Mouse (Mus musculus) liver, embryonic 15.5 days (tissue): ENCODE data around the gene Gata1. TPM values are rescaled to one million over a fixed set of nuclear protein-coding genes. Genes with fewer than 3 reads are reported as not detected.

Experiments
- ATAC-seq: fragments of 200-750 bp; cut with Nextera tagmentation; 2 replicates; pipeline ENCODE4 v1.8.0; 2017; ENCODE audit warnings: moderate number of reproducible peaks, mild to moderate bottlenecking, moderate library complexity; ENCODE audit not compliant: insufficient read depth
- H3K27ac ChIP-seq: fragments of 300-500 bp; sonication (generic); replicated peaks from 2 replicates; pipeline ENCODE4 v1.5.1; 2015; ENCODE audit warnings: mild to moderate bottlenecking, inconsistent platforms
- H3K27me3 ChIP-seq: fragments of 300-500 bp; sonication (generic); 2 replicates; pipeline ENCODE4 v1.6.1; 2015; ENCODE audit warnings: mild to moderate bottlenecking, inconsistent platforms
- H3K36me3 ChIP-seq: fragments of 300-500 bp; sonication (generic); replicated peaks from 2 replicates; pipeline ENCODE4 v1.6.1; 2015; ENCODE audit warnings: moderate library complexity, mild to moderate bottlenecking, inconsistent platforms
- H3K4me1 ChIP-seq: fragments of 300-500 bp; sonication (generic); replicated peaks from 2 replicates; pipeline ENCODE4 v1.6.1; 2015; ENCODE audit warnings: inconsistent platforms
- H3K4me2 ChIP-seq: fragments of 300-500 bp; sonication (generic); 2 replicates; pipeline ENCODE4 v1.6.1; 2015; ENCODE audit warnings: moderate library complexity, mild to moderate bottlenecking, inconsistent platforms
- H3K4me3 ChIP-seq: fragments of 300-500 bp; sonication (generic); replicated peaks from 2 replicates; pipeline ENCODE4 v1.5.1; 2015; ENCODE audit warnings: mild to moderate bottlenecking, inconsistent platforms
- H3K9ac ChIP-seq: fragments of 300-500 bp; sonication (generic); 2 replicates; pipeline ENCODE4 v1.6.1; 2015; ENCODE audit warnings: moderate library complexity, mild to moderate bottlenecking, inconsistent platforms
- H3K9me3 ChIP-seq: fragments of 300-500 bp; sonication (generic); replicated peaks from 2 replicates; pipeline ENCODE4 v1.6.1; 2016; ENCODE audit warnings: inconsistent platforms
- WGBS: fragments of 180-500 bp; shearing (Covaris S2); methylation state at CpG from one replicate; pipeline ENCODE4 v1.1.7; 2015; ENCODE audit warnings: mixed read lengths; ENCODE audit not compliant: insufficient replicate concordance; 5-methylcytosine and 5-hydroxymethylcytosine counted together
- polyA plus RNA-seq: library from polyadenylated mRNA; unstranded; fragments of >200 nt; fragmentation: Nextera tagmentation; extraction: Ambion mirVana; gene quantifications from 2 replicates; pipeline ENCODE4 v1.2.1, GENCODE M21; 2015

Gata1 gene
- polyA plus RNA-seq, 1 experiment from 2014 or later, result 117 TPM

- peak overlapping the region; percentile 45 for H3K9ac ChIP-seq
- peak overlapping the region; percentile 68 for H3K4me2 ChIP-seq
- peak overlapping the region; percentile 93 for H3K27ac ChIP-seq
- H3K4me3 ChIP-seq, result peak overlapping the region; percentile 68
- H3K36me3 ChIP-seq, result peaks cover 48% of the 10 kb centered on the region
- ATAC-seq, result no peak
- peaks cover 18% of the 10 kb centered on the region for H3K4me1 ChIP-seq
- 21% methylated on average over 7 of the region's 7 CpGs for WGBS
- no peaks in the 10 kb centered on the region for H3K27me3 ChIP-seq
- no peaks in the 10 kb centered on the region for H3K9me3 ChIP-seq
Measured at GRCm38 (mm10) chrX:7963829-7964626, 13.8 kb downstream of the Gata1 start.

- Histone ChIP-seq H3K4me3 (no peak overlapping the region), H3K27ac (no peak overlapping the region), H3K36me3 (peaks cover 78% of the 10 kb centered on the region), H3K27me3 (no peaks in the 10 kb centered on the region), H3K4me1 (peaks cover 10% of the 10 kb centered on the region), H3K9ac (no peak overlapping the region), H3K9me3 (no peaks in the 10 kb centered on the region), H3K4me2 (no peak overlapping the region)
- WGBS, result 81% methylated on average over 9 of the region's 9 CpGs
- no peak for ATAC-seq
Measured at GRCm38 (mm10) chrX:7958868-7959267, 19.0 kb downstream of the Gata1 start.

- Histone ChIP-seq H3K9ac (no peak overlapping the region), H3K4me2 (no peak overlapping the region), H3K36me3 (no peaks in the 10 kb centered on the region), H3K4me3 (no peak overlapping the region), H3K4me1 (peaks cover 10% of the 10 kb centered on the region), H3K9me3 (no peaks in the 10 kb centered on the region), H3K27me3 (no peaks in the 10 kb centered on the region), H3K27ac (no peak overlapping the region)
- WGBS, result 78% methylated on average over 7 of the region's 7 CpGs
- no peak for ATAC-seq
Measured at GRCm38 (mm10) chrX:7950091-7950490, 27.8 kb downstream of the Gata1 start.

- H3K4me1 ChIP-seq, result peaks cover 10% of the 10 kb centered on the region
- no peak overlapping the region for H3K27ac ChIP-seq
- H3K36me3 ChIP-seq, result no peaks in the 10 kb centered on the region
- 11% methylated on average over 38 of the region's 38 CpGs for WGBS
- ATAC-seq, result peak; percentile 99
- peak overlapping the region; percentile 64 for H3K4me3 ChIP-seq
- no peaks in the 10 kb centered on the region for H3K27me3 ChIP-seq
- peak overlapping the region; percentile 79 for H3K4me2 ChIP-seq
- H3K9ac ChIP-seq, result 0 out of 2 replicates have a peak overlapping the region, but pooled peaks have one; percentile 32
- no peaks in the 10 kb centered on the region for H3K9me3 ChIP-seq
Measured at GRCm38 (mm10) chrX:7947900-7948492, 29.9 kb downstream of the Gata1 start.

GRCm38 (mm10) chrX:7947108-7947899 is 30.6 kb downstream of the Gata1 start, which contains the start of gene Hdac6:
Hdac6 (minus strand) TSS chrX:7947889.
- H3K9me3 ChIP-seq, result no peaks in the 10 kb centered on the region
- ATAC-seq, result no peak
- H3K4me1 ChIP-seq, result peaks cover 10% of the 10 kb centered on the region
- H3K4me2 ChIP-seq, result peak within 1 kb of the TSS; percentile 79
- no peaks in the 10 kb centered on the region for H3K27me3 ChIP-seq
- H3K36me3 ChIP-seq, result no peaks in the 10 kb centered on the region
- 16% methylated on average over 37 of the region's 37 CpGs for WGBS
- peak within 1 kb of the TSS; percentile 64 for H3K4me3 ChIP-seq
- peak within 1 kb of the TSS; percentile 59 for H3K9ac ChIP-seq
- H3K27ac ChIP-seq, result peak within 1 kb of the TSS; percentile 55; the same call in 1 of the 2 replicates

- no peak for ATAC-seq
- no peaks in the 10 kb centered on the region for H3K36me3 ChIP-seq
- H3K4me3 ChIP-seq, result no peak overlapping the region
- 76% methylated on average over 8 of the region's 8 CpGs for WGBS
- no peak overlapping the region for H3K4me2 ChIP-seq
- no peaks in the 10 kb centered on the region for H3K9me3 ChIP-seq
- H3K27ac ChIP-seq, result no peak overlapping the region
- H3K27me3 ChIP-seq, result no peaks in the 10 kb centered on the region
- no peak overlapping the region for H3K9ac ChIP-seq
- peaks cover 10% of the 10 kb centered on the region for H3K4me1 ChIP-seq
Measured at GRCm38 (mm10) chrX:7945618-7946017, 32.3 kb downstream of the Gata1 start.

GRCm38 (mm10) chrX:7937667-7938066 is 40.2 kb downstream of the Gata1 start:
- Histone ChIP-seq H3K9ac (no peak overlapping the region), H3K27ac (no peak overlapping the region), H3K4me3 (no peak overlapping the region), H3K27me3 (no peaks in the 10 kb centered on the region), H3K4me1 (no peaks in the 10 kb centered on the region), H3K4me2 (no peak overlapping the region), H3K36me3 (no peaks in the 10 kb centered on the region), H3K9me3 (no peaks in the 10 kb centered on the region)
- 75% methylated on average over 6 of the region's 6 CpGs for WGBS
- ATAC-seq, result no peak

- no peaks in the 10 kb centered on the region for H3K9me3 ChIP-seq
- no peaks in the 10 kb centered on the region for H3K36me3 ChIP-seq
- H3K4me2 ChIP-seq, result no peak overlapping the region
- no peaks in the 10 kb centered on the region for H3K4me1 ChIP-seq
- 42% methylated on average over 11 of the region's 11 CpGs for WGBS
- H3K27me3 ChIP-seq, result no peaks in the 10 kb centered on the region
- no peak overlapping the region for H3K27ac ChIP-seq
- no peak for ATAC-seq
- H3K4me3 ChIP-seq, result no peak overlapping the region
- no peak overlapping the region for H3K9ac ChIP-seq
Measured at GRCm38 (mm10) chrX:7936874-7937273, 41.0 kb downstream of the Gata1 start.

- Histone ChIP-seq H3K9ac (no peak within 1 kb of the TSS), H3K4me2 (no peak within 1 kb of the TSS), H3K36me3 (no peaks in the 10 kb centered on the region), H3K4me1 (no peaks in the 10 kb centered on the region), H3K4me3 (no peak within 1 kb of the TSS), H3K27me3 (peaks cover 64% of the 10 kb centered on the region), H3K27ac (no peak within 1 kb of the TSS), H3K9me3 (no peaks in the 10 kb centered on the region)
- WGBS, result 23% methylated on average over 19 of the region's 19 CpGs
- ATAC-seq, result no peak
Measured at GRCm38 (mm10) chrX:7928270-7928790, 49.5 kb downstream of the Gata1 start, which contains the start of gene Eras. Eras (minus strand) TSS chrX:7928607.

- peaks cover 76% of the 10 kb centered on the region for H3K27me3 ChIP-seq
- no peak overlapping the region for H3K4me2 ChIP-seq
- no peaks in the 10 kb centered on the region for H3K4me1 ChIP-seq
- no peak overlapping the region for H3K9ac ChIP-seq
- 21% methylated on average over 10 of the region's 10 CpGs for WGBS
- H3K36me3 ChIP-seq, result no peaks in the 10 kb centered on the region
- H3K27ac ChIP-seq, result no peak overlapping the region
- no peaks in the 10 kb centered on the region for H3K9me3 ChIP-seq
- no peak for ATAC-seq
- H3K4me3 ChIP-seq, result no peak overlapping the region
Measured at GRCm38 (mm10) chrX:7927116-7927515, 50.8 kb downstream of the Gata1 start.

- H3K4me2 ChIP-seq, result no peak overlapping the region
- peaks cover 85% of the 10 kb centered on the region for H3K27me3 ChIP-seq
- no peaks in the 10 kb centered on the region for H3K4me1 ChIP-seq
- no peak for ATAC-seq
- no peaks in the 10 kb centered on the region for H3K36me3 ChIP-seq
- no peak overlapping the region for H3K27ac ChIP-seq
- H3K4me3 ChIP-seq, result no peak overlapping the region
- 57% methylated on average over 6 of the region's 6 CpGs for WGBS
- no peaks in the 10 kb centered on the region for H3K9me3 ChIP-seq
- H3K9ac ChIP-seq, result no peak overlapping the region
Measured at GRCm38 (mm10) chrX:7926266-7926665, 51.6 kb downstream of the Gata1 start.
